Mouse (Mus musculus) cerebellum, adult 2 months (tissue): ENCODE results near the gene Ddx23. TPM values are rescaled to one million over a fixed set of nuclear protein-coding genes. Genes with fewer than 3 reads are reported as not detected.
A peak's percentile ranks its signal among the peaks of the same experiment; 100 is the strongest.

Experiments used
- DNase-seq, 2 experiments: peaks; one replicate each; pipeline ENCODE4 v3.0.0; 2021
- H3K27ac ChIP-seq: fragments of 200-500 bp; 2 replicates; pipeline ENCODE4 v1.5.1; 2012; ENCODE audit warnings: low read length, control low read depth, inconsistent platforms; ENCODE audit not compliant: insufficient read depth
- H3K27me3 ChIP-seq: fragments of 200-500 bp; 2 replicates; pipeline ENCODE4 v1.6.1; 2012; ENCODE audit warnings: inconsistent platforms, mild to moderate bottlenecking, low read length, moderate library complexity; ENCODE audit not compliant: control insufficient read depth, insufficient read depth
- H3K4me1 ChIP-seq: fragments of 200-500 bp; 2 replicates; pipeline ENCODE4 v1.6.1; 2011; ENCODE audit warnings: low read length; ENCODE audit not compliant: control insufficient read depth, insufficient read depth
- H3K4me3 ChIP-seq: fragments of 200-500 bp; replicated peaks from 2 replicates; pipeline ENCODE3; 2011; ENCODE audit warnings: mild to moderate bottlenecking, low read depth, low read length, control low read depth; ENCODE audit not compliant: insufficient read depth
- CTCF ChIP-seq: fragments of 200-500 bp; IDR thresholded peaks from 2 replicates; pipeline ENCODE4 v1.5.1; 2011; ENCODE audit warnings: low read depth, mild to moderate bottlenecking, control low read depth, low read length, moderate library complexity, borderline replicate concordance; ENCODE audit not compliant: insufficient read depth
- POLR2A ChIP-seq: fragments of 200-500 bp; IDR thresholded peaks from 2 replicates; pipeline ENCODE4 v1.6.1; 2011; ENCODE audit warnings: low read length, control low read depth, borderline replicate concordance; ENCODE audit not compliant: insufficient read depth
- WGBS: fragments of 180-500 bp; shearing (Covaris S2); methylation state at CpG from one replicate; pipeline ENCODE4 v1.1.7; 2018; 5-methylcytosine and 5-hydroxymethylcytosine counted together
- polyA plus RNA-seq: library from polyadenylated mRNA; depleted of rRNA; stranded (reverse); fragments of >200 nt; gene quantifications from 2 replicates; pipeline ENCODE4 v1.2.3, GENCODE M21; 2012

Ddx23 gene
- polyA plus RNA-seq, 1 experiment, result 69.4 TPM

GRCm38 (mm10) chr15:98672592-98672991, 9.9 kb upstream of the Ddx23 start:
- Histone ChIP-seq H3K27ac (no peak overlapping the region), H3K4me3 (no peak overlapping the region), H3K27me3 (no peaks in the 10 kb centered on the region), H3K4me1 (no peaks in the 10 kb centered on the region; the same call in 1 of the 2 replicates)
- 22% methylated on average over 4 of the region's 4 CpGs for WGBS
- TF ChIP-seq POLR2A (no peak), CTCF (no peak)
- DNase-seq, result peak; percentile 24 to 45

GRCm38 (mm10) chr15:98664042-98664907, 1.6 kb upstream of the Ddx23 start:
- no peaks in the 10 kb centered on the region for H3K4me1 ChIP-seq
- H3K4me3 ChIP-seq, result no peak overlapping the region
- DNase-seq, result peak in 1 of 2 experiments; percentile 37
- no peak overlapping the region for H3K27ac ChIP-seq
- H3K27me3 ChIP-seq, result no peaks in the 10 kb centered on the region
- 67% methylated on average over 11 of the region's 11 CpGs for WGBS
- TF ChIP-seq CTCF (peak; percentile 43; the same call in 1 of the 2 replicates), POLR2A (no peak)

- Histone ChIP-seq H3K27me3 (no peaks in the 10 kb centered on the region), H3K4me3 (peak overlapping the region; percentile 67), H3K4me1 (no peaks in the 10 kb centered on the region), H3K27ac (peak overlapping the region; percentile 83)
- TF ChIP-seq POLR2A (no peak), CTCF (no peak)
- under 1% methylated on average over 14 of the region's 14 CpGs for WGBS
- no peak for DNase-seq
Observed at GRCm38 (mm10) chr15:98662198-98662566, 512 bp downstream of the Ddx23 start.

- Histone ChIP-seq H3K4me1 (no peaks in the 10 kb centered on the region), H3K27me3 (no peaks in the 10 kb centered on the region), H3K4me3 (no peak overlapping the region), H3K27ac (no peak overlapping the region)
- TF ChIP-seq CTCF, result no peak; the same call in 1 of the 2 replicates
- TF ChIP-seq POLR2A, result no peak
- DNase-seq, result no peak
- WGBS, result 82% methylated on average over 15 of the region's 15 CpGs
Observed at GRCm38 (mm10) chr15:98656982-98657751, 5.5 kb downstream of the Ddx23 start.

- no peak for DNase-seq
- WGBS, result 93% methylated on average over 8 of the region's 8 CpGs
- Histone ChIP-seq H3K27me3 (no peaks in the 10 kb centered on the region), H3K4me1 (no peaks in the 10 kb centered on the region), H3K27ac (no peak overlapping the region), H3K4me3 (no peak overlapping the region)
- TF ChIP-seq CTCF (no peak), POLR2A (no peak)
Observed at GRCm38 (mm10) chr15:98652174-98652573, 10.5 kb downstream of the Ddx23 start.

- no peak for DNase-seq
- Histone ChIP-seq H3K27me3 (no peaks in the 10 kb centered on the region), H3K4me1 (no peaks in the 10 kb centered on the region), H3K4me3 (no peak overlapping the region), H3K27ac (no peak overlapping the region)
- 86% methylated on average over 15 of the region's 15 CpGs for WGBS
- TF ChIP-seq CTCF, result no peak
- TF ChIP-seq POLR2A, result no peak
Observed at GRCm38 (mm10) chr15:98651431-98651830, 11.3 kb downstream of the Ddx23 start.

GRCm38 (mm10) chr15:98648071-98648470, 14.6 kb downstream of the Ddx23 start:
- TF ChIP-seq POLR2A, result no peak
- TF ChIP-seq CTCF, result no peak
- Histone ChIP-seq H3K4me1 (peaks cover 6% of the 10 kb centered on the region; the same call in 1 of the 2 replicates), H3K4me3 (no peak overlapping the region), H3K27me3 (no peaks in the 10 kb centered on the region), H3K27ac (no peak overlapping the region)
- no peak for DNase-seq
- WGBS, result 35% methylated on average over 3 of the region's 3 CpGs
